Mouse (Mus musculus) monocyte, adult 2 months (primary cell): ENCODE data around the gene Ptch2.
A peak's percentile ranks its signal among the peaks of the same experiment; 100 is the strongest.

Source experiments
- DNase-seq, 2 experiments: peaks; one replicate each; pipeline ENCODE4 v3.0.0; 2022; ENCODE audit warnings: low spot score in 2 of 2, low read depth in 1 of 2

The Ptch2 gene

GRCm38 (mm10) chr4:117104672-117105071, 8.8 kb downstream of the Ptch2 start:
- DNase-seq: no peak

DNA sequence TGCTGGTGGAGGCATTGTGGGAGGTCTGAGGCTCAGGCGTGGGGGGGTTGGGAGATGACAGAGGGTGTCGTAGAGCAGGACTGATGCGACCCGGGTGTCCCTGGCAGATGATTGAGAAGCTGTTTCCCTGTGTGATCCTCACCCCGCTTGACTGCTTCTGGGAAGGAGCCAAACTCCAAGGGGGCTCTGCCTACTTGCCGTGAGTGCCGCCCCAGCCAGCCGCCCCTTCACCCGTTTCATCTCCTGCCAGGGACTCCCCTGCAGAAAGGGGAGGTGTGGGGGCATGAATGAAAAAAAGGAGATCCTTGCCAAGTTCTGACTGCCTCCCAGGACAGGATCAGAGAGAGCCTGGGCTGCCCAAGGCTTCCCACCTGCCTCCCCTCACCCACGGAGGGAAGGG, 9.3 kb downstream of the Ptch2 start:
- no peak for DNase-seq

GRCm38 (mm10) chr4:117107813-117108523, 12.1 kb downstream of the Ptch2 start:
- DNase-seq: no peak

DNA sequence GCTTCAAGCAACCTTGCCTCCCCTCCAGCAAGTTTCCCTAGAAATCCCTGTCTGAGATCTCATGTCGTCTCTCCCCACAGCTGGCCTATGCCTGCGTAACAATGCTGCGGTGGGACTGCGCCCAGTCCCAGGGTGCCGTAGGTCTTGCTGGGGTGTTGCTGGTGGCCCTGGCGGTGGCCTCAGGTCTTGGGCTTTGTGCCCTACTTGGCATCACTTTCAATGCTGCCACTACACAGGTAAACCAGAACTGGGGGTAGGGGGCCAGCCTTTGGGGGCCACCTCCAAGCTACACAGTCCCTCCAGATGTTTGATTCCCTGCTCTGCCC, 12.6 kb downstream of the Ptch2 start:
- DNase-seq: no peak

DNA sequence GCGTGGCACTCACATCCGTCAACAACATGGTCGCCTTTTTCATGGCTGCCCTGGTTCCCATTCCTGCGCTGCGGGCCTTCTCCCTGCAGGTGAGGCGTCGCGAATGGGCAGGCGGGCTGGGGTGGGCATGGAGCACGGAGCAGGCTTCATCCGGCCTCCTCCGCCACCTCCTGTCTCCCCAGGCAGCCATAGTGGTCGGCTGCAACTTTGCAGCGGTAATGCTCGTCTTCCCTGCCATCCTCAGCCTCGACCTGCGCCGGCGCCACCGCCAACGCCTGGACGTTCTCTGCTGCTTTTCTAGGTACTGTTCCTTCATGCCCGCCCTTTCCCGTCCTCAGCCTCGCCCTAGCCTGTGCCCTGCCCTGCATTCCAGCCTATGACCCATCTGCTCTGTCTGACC, 13.5 kb downstream of the Ptch2 start:
- DNase-seq: no peak

- no peak for DNase-seq
These were observed 14.4 kb downstream of the Ptch2 start for GRCm38 (mm10) chr4:117110249-117110648.

DNA sequence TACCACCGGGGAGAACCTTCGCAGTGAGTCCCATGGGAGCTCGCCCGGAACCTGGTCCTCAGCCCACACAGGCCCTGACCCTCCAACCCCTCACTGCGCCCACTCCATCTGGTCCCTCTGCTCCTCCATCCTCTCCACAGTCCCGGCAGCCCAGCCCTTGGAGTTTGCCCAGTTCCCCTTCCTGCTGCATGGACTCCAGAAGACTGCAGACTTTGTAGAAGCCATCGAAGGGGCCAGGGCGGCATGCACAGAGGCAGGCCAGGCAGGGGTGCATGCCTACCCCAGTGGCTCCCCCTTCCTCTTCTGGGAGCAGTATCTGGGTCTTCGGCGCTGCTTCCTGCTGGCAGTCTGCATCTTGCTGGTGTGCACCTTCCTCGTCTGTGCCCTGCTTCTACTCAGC, 15.1 kb downstream of the Ptch2 start:
- no peak for DNase-seq

- DNase-seq: no peak
These were observed 17.4 kb downstream of the Ptch2 start for GRCm38 (mm10) chr4:117113237-117113636.

- no peak for DNase-seq
These were observed 19.7 kb downstream of the Ptch2 start for GRCm38 (mm10) chr4:117115592-117115991.

GRCm38 (mm10) chr4:117117931-117118330, 22.1 kb downstream of the Ptch2 start:
- DNase-seq: no peak

DNA sequence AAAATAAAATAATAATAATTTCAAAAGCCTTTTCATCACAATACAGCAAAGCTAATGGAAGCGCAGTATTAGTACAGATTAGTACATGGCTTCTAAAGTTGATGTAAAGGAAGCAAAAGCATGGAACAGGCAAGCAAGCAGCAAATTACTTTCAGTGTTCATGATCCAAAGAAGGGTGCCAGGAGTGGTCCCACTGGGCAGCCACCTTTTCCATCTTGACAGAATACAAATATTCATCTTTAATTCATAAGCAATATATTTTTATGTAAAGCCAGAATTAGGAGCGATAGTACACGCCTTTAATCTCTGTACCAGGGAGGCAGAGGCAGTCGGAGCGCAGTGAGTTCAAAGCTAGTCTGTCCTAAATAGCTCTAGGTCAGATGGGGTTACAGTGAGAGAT, 23.8 kb downstream of the Ptch2 start:
- DNase-seq: no peak

DNA sequence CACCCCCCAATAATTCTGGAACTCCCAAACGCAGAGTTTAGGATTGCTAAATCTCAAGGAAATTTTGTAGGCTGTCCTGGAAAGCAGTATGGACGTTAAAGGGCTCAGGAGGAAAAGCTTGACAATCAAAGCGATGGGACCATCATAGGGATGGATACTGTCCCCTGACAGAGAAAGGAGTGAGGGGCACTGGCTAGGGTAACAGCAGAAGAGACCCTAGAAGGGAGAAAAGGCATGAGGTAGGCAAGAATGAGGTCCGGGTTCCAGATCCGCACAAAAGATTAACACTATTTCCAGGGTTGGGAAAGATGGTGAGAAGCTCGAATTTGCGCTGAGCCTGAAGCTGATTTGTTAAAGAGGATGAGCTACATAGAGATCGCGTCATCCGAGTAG, 24.2 kb downstream of the Ptch2 start:
- DNase-seq: no peak

- peak; percentile 94 to 98 for DNase-seq
These were observed 24.9 kb downstream of the Ptch2 start for GRCm38 (mm10) chr4:117120445-117121414.

- DNase-seq: no peak
These were observed 26.3 kb downstream of the Ptch2 start for GRCm38 (mm10) chr4:117122209-117122608.

GRCm38 (mm10) chr4:117123546-117124217, 27.8 kb downstream of the Ptch2 start:
- no peak for DNase-seq

DNA sequence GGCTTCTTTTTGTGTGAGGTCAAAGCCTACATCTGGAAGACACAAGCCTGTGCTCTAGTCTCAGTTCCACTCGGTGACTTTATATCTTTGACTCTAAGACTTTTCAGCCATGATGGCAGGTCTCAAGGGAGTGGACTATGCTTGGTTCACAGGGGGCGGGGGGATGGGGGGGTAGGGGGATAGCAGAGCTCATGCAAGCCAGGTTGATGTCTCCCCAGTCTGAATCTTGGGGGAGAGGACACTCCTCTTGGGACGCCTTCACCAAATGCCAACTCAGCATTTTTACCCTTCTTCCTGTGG, 28.3 kb downstream of the Ptch2 start:
- no peak for DNase-seq

DNA sequence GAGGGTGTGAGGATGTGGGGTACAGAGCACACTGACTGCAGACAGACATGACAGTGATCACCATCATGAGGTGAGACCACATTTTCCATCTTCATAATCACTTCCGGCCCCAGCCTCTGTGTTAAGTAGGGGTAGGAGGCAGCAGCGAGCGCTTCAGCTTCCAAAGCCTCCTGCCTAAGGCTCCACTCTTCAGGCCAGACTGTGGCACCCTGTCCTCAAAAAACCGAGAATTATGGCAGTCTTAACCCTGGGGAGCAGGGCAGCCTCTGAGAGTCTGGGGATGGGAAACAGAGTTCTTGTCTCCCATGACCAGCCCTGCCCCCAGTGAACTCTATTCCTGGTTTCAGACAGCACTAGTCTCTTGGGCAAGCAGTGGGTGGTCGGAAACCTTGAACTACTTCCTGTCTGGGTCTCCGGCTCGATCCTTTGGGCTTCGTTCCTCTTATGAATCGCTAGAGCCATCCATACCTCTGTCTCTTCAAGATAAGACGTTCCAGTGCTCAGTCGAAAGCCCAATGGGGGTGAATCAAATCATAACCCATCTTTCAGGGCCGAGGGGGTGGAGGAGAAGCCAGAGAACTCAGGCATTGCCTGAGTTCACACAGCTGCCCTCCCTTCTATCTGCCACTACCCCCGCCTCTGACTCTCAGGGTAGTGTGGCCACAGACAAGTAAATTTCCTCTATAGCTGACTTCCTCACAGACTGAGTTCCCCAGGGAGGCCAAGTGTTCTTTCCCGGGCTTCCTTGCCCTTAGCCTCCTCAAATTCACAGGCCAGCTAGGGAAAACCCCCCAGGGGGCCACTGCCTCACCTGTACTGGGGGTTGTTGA, 28.9 kb downstream of the Ptch2 start:
- DNase-seq: peak; percentile 68 to 72

GRCm38 (mm10) chr4:117125348-117125909, 29.6 kb downstream of the Ptch2 start, which contains the start of gene Btbd19:
Gene Btbd19, minus strand, starts transcription at chr4:117125725.
- no peak for DNase-seq

GRCm38 (mm10) chr4:117125910-117126674, 30.2 kb downstream of the Ptch2 start:
- peak; percentile 66 to 69 for DNase-seq

- no peak for DNase-seq
These were observed 30.9 kb downstream of the Ptch2 start, which contains the start of gene Tctex1d4 for GRCm38 (mm10) chr4:117126675-117127290. Gene Tctex1d4, plus strand, starts transcription at chr4:117126794.
